Mouse (Mus musculus) embryonic facial prominence, embryonic 15.5 days (tissue): ENCODE results near the gene Sipa1. TPM values are rescaled to one million over a fixed set of nuclear protein-coding genes. Genes with fewer than 3 reads are reported as not detected.
A peak's percentile ranks its signal among the peaks of the same experiment; 100 is the strongest.
"Not testable (repeated sequence)": the region's sequence is repeated elsewhere in the genome, so short reads cannot be mapped to it uniquely, and the experiment has no call there.

ENCODE experiments used
- ATAC-seq: fragments of 200-750 bp; cut with Nextera tagmentation; 2 replicates; pipeline ENCODE4 v1.8.0; 2017; ENCODE audit warnings: low read depth, moderate TSS enrichment; ENCODE audit not compliant: insufficient number of reproducible peaks, low FRiP score, low TSS enrichment
- H3K27ac ChIP-seq: fragments of 300-500 bp; sonication (generic); replicated peaks from 2 replicates; pipeline ENCODE4 v1.5.1; 2015; ENCODE audit warnings: mild to moderate bottlenecking, inconsistent platforms
- H3K27me3 ChIP-seq: fragments of 300-500 bp; sonication (generic); 2 replicates; pipeline ENCODE4 v1.6.1; 2015; ENCODE audit warnings: inconsistent platforms
- H3K36me3 ChIP-seq: fragments of 300-500 bp; sonication (generic); 2 replicates; pipeline ENCODE4 v1.6.1; 2015; ENCODE audit warnings: mild to moderate bottlenecking, inconsistent platforms
- H3K4me1 ChIP-seq: fragments of 300-500 bp; sonication (generic); 2 replicates; pipeline ENCODE4 v1.6.1; 2015; ENCODE audit warnings: inconsistent platforms
- H3K4me2 ChIP-seq: fragments of 300-500 bp; sonication (generic); replicated peaks from 2 replicates; pipeline ENCODE4 v1.6.1; 2015; ENCODE audit warnings: mild to moderate bottlenecking, inconsistent platforms
- H3K4me3 ChIP-seq: fragments of 300-500 bp; sonication (generic); replicated peaks from 2 replicates; pipeline ENCODE4 v1.5.1; 2015; ENCODE audit warnings: mild to moderate bottlenecking, inconsistent platforms
- H3K9ac ChIP-seq: fragments of 300-500 bp; sonication (generic); 2 replicates; pipeline ENCODE4 v1.6.1; 2015; ENCODE audit warnings: inconsistent platforms
- H3K9me3 ChIP-seq: fragments of 300-500 bp; sonication (generic); replicated peaks from 2 replicates; pipeline ENCODE4 v1.6.1; 2016; ENCODE audit warnings: inconsistent platforms
- WGBS: fragments of 180-500 bp; shearing (Covaris S2); methylation state at CpG from one replicate; pipeline ENCODE4 v1.1.7; 2015; 5-methylcytosine and 5-hydroxymethylcytosine counted together
- polyA plus RNA-seq: library from polyadenylated mRNA; unstranded; fragments of >200 nt; fragmentation: Nextera tagmentation; extraction: Ambion mirVana; gene quantifications from 2 replicates; pipeline ENCODE4 v1.2.1, GENCODE M21; 2015

Sipa1 gene
- polyA plus RNA-seq, 1 experiment from 2014 or later, result 30.4 TPM

DNA sequence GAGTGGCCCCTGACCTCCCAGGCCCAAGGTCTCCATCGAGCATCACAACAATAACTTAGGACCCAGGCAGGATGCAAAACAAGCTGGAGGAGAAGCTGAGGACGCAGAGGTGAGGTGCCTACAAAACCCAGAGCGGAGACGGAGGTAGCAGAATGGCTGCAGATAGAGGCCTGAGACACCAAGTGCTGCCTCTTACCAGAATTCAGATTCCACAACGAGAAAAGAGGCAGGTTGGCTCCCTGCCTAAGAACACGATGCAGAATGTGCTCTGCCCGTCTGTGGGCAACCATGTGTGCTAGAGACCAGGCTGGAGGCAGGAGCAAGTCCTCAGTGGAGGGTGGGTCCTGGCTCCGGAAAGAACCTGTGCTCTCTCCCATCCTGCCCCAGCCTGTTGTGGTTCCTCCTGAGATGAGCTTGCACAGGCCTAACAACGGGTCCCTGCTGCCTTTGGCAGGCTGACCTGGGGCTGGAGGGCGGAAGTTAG is 29.4 kb upstream of the Sipa1 start:
- Histone ChIP-seq H3K27me3 (no peaks in the 10 kb centered on the region), H3K9ac (0 out of 2 replicates have a peak overlapping the region, but pooled peaks have one; percentile 12), H3K4me1 (peaks cover 55% of the 10 kb centered on the region), H3K9me3 (no peaks in the 10 kb centered on the region), H3K36me3 (peaks cover 50% of the 10 kb centered on the region), H3K4me3 (peak overlapping the region; percentile 75), H3K27ac (peak overlapping the region; percentile 97), H3K4me2 (peak overlapping the region; percentile 94)
- WGBS, result 55% methylated on average over 10 of the region's 10 CpGs
- ATAC-seq, result no peak

- H3K27ac ChIP-seq, result peak overlapping the region; percentile 97
- H3K9ac ChIP-seq, result peak overlapping the region; percentile 40
- peaks cover 61% of the 10 kb centered on the region for H3K4me1 ChIP-seq
- peak overlapping the region; percentile 75 for H3K4me3 ChIP-seq
- H3K36me3 ChIP-seq, result peaks cover 44% of the 10 kb centered on the region
- H3K4me2 ChIP-seq, result peak overlapping the region; percentile 94
- H3K27me3 ChIP-seq, result no peaks in the 10 kb centered on the region
- 32% methylated on average over 10 of the region's 10 CpGs for WGBS
- H3K9me3 ChIP-seq, result no peaks in the 10 kb centered on the region
- ATAC-seq, result no peak
Observed at GRCm38 (mm10) chr19:5692086-5692912, 28.8 kb upstream of the Sipa1 start.

DNA sequence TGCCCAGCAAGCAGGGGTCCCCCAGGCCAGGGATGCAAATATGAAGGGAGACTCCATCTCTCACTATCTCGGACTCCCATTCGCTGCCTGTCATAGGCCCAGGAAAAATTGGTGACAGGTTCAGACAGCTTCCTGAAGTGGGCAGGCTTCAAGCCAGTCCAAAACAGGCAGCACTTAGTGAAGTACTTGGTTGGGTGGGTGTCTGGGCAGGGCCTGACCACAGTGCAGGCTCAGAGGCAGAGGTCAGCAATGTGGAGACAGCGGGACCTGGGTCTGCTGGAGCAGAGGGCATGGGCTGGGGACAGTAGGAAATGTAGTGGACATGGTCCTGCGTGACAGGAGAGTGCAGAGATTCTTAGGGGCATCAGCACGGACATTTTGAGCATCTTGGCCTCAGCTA is 28.1 kb upstream of the Sipa1 start:
- Histone ChIP-seq H3K27ac (peak overlapping the region; percentile 97), H3K4me3 (peak overlapping the region; percentile 75), H3K36me3 (peaks cover 41% of the 10 kb centered on the region), H3K4me2 (peak overlapping the region; percentile 94), H3K27me3 (no peaks in the 10 kb centered on the region), H3K4me1 (peaks cover 64% of the 10 kb centered on the region), H3K9ac (peak overlapping the region; percentile 40; the same call in 1 of the 2 replicates), H3K9me3 (no peaks in the 10 kb centered on the region)
- 51% methylated on average over 5 of the region's 5 CpGs for WGBS
- no peak for ATAC-seq

GRCm38 (mm10) chr19:5690343-5690735 is 26.8 kb upstream of the Sipa1 start:
- Histone ChIP-seq H3K9ac (peak overlapping the region; percentile 73), H3K36me3 (peaks cover 41% of the 10 kb centered on the region), H3K4me3 (peak overlapping the region; percentile 75), H3K27me3 (no peaks in the 10 kb centered on the region), H3K4me2 (peak overlapping the region; percentile 94), H3K9me3 (no peaks in the 10 kb centered on the region), H3K4me1 (peaks cover 55% of the 10 kb centered on the region), H3K27ac (peak overlapping the region; percentile 97)
- no peak for ATAC-seq
- 49% methylated on average over 15 of the region's 15 CpGs for WGBS

DNA sequence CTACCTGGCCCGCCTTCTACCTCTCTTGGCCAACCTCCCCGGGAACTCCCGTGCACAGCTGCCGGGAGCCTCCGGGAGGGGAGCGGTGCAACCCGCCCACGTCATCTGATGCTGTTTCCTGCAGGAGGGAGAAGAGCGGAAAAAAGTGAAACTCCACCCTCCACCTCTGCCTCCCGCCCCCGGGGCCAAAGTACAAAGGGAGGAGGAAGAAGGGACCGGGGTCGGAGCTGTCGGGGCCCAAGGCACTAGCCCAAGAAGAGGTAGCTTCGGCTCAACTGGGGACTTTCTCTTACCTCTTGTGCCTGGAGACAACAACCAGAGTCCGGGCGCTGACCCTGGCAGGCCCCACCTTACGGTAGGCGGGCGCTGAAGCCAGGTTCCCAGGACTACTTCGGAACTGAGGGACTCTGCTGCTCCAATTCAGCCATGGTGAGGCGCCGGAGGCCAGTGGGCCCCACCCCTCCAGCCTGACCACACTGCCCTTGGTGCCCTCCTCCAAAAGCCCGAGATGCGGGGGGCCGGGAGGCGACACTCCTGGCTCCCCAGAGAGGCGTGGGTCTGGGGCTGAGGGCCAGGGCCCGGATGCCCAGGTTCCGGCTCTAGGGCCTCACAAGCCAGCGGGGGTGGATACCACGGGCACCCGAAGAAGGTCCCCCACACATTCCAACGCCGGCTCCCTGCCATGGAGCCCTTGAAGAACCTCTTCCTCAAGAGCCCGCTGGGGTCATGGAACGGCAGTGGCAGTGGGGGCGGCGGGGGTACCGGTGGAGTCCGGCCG is 26.2 kb upstream of the Sipa1 start:
- H3K4me1 ChIP-seq, result peaks cover 53% of the 10 kb centered on the region
- peak; percentile 77 for ATAC-seq
- H3K36me3 ChIP-seq, result peaks cover 41% of the 10 kb centered on the region
- peak overlapping the region; percentile 94 for H3K4me2 ChIP-seq
- H3K9me3 ChIP-seq, result no peaks in the 10 kb centered on the region
- peak overlapping the region; percentile 97 for H3K27ac ChIP-seq
- no peaks in the 10 kb centered on the region for H3K27me3 ChIP-seq
- peak overlapping the region; percentile 75 for H3K4me3 ChIP-seq
- WGBS, result 7% methylated on average over 41 of the region's 42 CpGs
- peak overlapping the region; percentile 73 for H3K9ac ChIP-seq

DNA sequence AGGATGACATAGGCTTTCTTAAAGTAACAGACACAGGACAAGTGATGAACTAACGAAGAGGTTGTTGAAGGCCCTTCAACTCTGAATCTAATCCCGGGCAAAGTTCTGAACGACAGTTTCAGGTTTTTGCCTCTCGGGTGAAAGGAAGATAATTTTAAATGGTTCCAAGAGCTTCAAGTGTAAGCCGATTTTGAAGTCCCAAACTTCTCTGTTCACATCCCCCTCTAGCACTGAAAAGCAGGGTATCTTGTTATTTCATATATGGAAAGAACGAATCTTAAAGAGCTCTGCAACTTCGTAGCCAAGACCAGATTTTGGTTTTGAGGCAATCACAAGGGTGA is 25.6 kb upstream of the Sipa1 start:
- under 1% methylated on average over 7 of the region's 7 CpGs for WGBS
- peaks cover 51% of the 10 kb centered on the region for H3K4me1 ChIP-seq
- peak overlapping the region; percentile 94 for H3K4me2 ChIP-seq
- H3K9ac ChIP-seq, result peak overlapping the region; percentile 73
- H3K36me3 ChIP-seq, result peaks cover 43% of the 10 kb centered on the region
- no peak for ATAC-seq
- peak overlapping the region; percentile 97 for H3K27ac ChIP-seq
- H3K27me3 ChIP-seq, result no peaks in the 10 kb centered on the region
- peak overlapping the region; percentile 75 for H3K4me3 ChIP-seq
- H3K9me3 ChIP-seq, result no peaks in the 10 kb centered on the region

DNA sequence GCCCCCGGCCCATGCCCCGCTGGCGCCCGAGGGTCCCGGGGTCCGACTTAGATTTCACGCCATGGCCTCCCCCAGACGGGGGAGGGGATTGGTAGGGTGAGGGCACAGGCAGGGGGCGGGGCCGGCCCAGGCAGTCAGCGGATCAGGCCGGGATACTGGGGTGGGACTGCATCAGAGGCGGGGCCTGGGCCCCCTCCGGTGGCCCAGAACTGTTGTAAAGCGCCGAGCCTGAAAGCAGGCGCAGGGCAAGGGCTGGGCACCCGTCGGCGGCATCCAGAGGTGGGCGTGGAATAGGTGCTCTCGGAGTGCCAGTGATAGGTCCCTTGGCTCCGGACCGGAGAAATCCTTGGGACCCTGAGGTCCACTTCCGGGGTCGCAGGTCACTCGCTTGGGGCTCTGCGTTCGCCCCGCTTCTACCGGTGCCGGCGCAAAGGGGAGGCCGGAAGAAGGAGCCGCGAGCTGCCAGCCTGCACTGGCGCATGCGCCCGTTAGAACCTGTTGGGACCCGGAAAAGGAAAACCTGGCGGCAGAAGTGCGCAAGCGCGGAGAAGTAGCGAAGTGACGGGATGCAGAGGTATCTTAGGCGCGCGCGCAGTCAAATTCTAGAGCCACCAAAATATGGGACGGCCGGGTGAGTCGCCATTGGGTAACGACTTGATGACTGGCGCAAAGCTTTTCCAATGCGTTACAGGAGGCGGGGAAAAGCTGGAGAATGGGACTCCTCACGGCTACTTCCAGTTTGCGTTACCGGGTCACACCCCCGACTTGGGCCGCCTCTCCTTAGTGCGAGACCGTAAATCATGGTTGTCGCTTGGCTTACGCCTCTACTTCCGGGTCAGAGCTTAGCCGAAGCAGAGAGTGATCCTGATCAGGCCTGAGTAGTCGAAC is 24.9 kb upstream of the Sipa1 start, which contains the start of the genes Map3k11 and Pcnx3:
TSS of gene Map3k11 (plus strand) at position 543 of the 888 bp plus-strand sequence.
TSS of gene Pcnx3 (minus strand) at position 709 of the 888 bp plus-strand sequence.
- H3K4me2 ChIP-seq, result peak within 1 kb of the TSS; percentile 94
- H3K4me1 ChIP-seq, result peaks cover 45% of the 10 kb centered on the region
- no peaks in the 10 kb centered on the region for H3K9me3 ChIP-seq
- peaks cover 43% of the 10 kb centered on the region for H3K36me3 ChIP-seq
- H3K9ac ChIP-seq, result peak within 1 kb of the TSS; percentile 80
- under 1% methylated on average over 69 of the region's 69 CpGs for WGBS
- peak within 1 kb of the TSS; percentile 75 for H3K4me3 ChIP-seq
- H3K27me3 ChIP-seq, result no peaks in the 10 kb centered on the region
- ATAC-seq, result peak; percentile 94
- H3K27ac ChIP-seq, result peak within 1 kb of the TSS; percentile 97

DNA sequence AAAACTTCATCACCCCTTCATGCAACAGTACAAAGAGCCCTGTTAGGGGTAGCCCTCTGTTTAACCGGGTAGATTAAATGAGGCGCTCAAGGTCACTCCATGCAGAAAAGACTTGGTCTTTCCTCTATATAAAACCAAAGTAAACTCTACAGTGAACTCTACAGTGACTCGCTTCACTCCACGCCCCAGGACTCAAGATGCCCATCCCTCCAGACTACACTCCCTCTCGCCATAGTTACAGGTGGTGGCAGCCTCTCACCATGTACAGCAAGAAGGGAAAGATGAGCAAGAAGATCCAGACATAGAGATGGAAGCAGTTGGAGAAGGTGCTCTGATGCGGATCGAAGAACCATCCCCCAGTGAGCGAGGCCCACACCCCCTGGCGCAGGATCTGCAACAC is 24.2 kb upstream of the Sipa1 start:
- 16% methylated on average over 9 of the region's 9 CpGs for WGBS
- Histone ChIP-seq H3K9me3 (no peaks in the 10 kb centered on the region), H3K36me3 (peaks cover 43% of the 10 kb centered on the region), H3K4me1 (peaks cover 39% of the 10 kb centered on the region), H3K9ac (peak overlapping the region; percentile 80), H3K27me3 (no peaks in the 10 kb centered on the region), H3K4me3 (peak overlapping the region; percentile 75), H3K4me2 (peak overlapping the region; percentile 94), H3K27ac (peak overlapping the region; percentile 97)
- no peak for ATAC-seq

GRCm38 (mm10) chr19:5686954-5687353 is 23.4 kb upstream of the Sipa1 start:
- Histone ChIP-seq H3K36me3 (peaks cover 50% of the 10 kb centered on the region), H3K4me2 (peak overlapping the region; percentile 94; the same call in 1 of the 2 replicates), H3K4me1 (peaks cover 31% of the 10 kb centered on the region), H3K9ac (peak overlapping the region; percentile 80; the same call in 1 of the 2 replicates), H3K4me3 (0 out of 2 replicates have a peak overlapping the region, but pooled peaks have one; percentile 75)
- H3K27ac ChIP-seq, H3K9me3 ChIP-seq, H3K27me3 ChIP-seq, ATAC-seq: not testable (repeated sequence)
- 93% methylated on average over 12 of the region's 12 CpGs for WGBS

DNA sequence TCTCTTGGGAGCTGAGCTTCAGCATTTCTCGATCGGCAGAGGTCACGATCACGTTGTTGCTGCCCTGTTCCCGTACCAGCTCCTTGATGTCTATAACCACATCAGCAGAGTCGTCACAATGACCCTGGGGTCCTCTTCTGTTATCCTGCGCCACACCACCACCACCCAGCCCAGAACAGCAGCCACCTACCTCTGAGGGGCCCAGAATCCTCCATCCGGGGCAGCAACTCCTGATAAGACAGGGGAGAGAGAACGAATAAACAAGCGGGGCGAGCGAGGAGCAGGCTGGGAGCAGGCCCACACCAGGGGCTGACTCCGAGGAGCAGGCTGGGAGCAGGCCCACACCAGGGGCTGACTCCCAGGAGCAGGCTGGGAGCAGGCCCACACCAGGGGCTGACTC is 22.9 kb upstream of the Sipa1 start:
- Histone ChIP-seq H3K36me3 (peaks cover 56% of the 10 kb centered on the region), H3K4me1 (peaks cover 26% of the 10 kb centered on the region), H3K27ac (no peak overlapping the region), H3K9me3 (no peaks in the 10 kb centered on the region), H3K4me3 (no peak overlapping the region), H3K9ac (no peak overlapping the region), H3K4me2 (no peak overlapping the region), H3K27me3 (no peaks in the 10 kb centered on the region)
- 91% methylated on average over 13 of the region's 13 CpGs for WGBS
- ATAC-seq, result no peak
